Mouse (Mus musculus): ENCODE data around the gene Bcam.
A peak's percentile ranks its signal among the peaks of the same experiment; 100 is the strongest.

DNA sequence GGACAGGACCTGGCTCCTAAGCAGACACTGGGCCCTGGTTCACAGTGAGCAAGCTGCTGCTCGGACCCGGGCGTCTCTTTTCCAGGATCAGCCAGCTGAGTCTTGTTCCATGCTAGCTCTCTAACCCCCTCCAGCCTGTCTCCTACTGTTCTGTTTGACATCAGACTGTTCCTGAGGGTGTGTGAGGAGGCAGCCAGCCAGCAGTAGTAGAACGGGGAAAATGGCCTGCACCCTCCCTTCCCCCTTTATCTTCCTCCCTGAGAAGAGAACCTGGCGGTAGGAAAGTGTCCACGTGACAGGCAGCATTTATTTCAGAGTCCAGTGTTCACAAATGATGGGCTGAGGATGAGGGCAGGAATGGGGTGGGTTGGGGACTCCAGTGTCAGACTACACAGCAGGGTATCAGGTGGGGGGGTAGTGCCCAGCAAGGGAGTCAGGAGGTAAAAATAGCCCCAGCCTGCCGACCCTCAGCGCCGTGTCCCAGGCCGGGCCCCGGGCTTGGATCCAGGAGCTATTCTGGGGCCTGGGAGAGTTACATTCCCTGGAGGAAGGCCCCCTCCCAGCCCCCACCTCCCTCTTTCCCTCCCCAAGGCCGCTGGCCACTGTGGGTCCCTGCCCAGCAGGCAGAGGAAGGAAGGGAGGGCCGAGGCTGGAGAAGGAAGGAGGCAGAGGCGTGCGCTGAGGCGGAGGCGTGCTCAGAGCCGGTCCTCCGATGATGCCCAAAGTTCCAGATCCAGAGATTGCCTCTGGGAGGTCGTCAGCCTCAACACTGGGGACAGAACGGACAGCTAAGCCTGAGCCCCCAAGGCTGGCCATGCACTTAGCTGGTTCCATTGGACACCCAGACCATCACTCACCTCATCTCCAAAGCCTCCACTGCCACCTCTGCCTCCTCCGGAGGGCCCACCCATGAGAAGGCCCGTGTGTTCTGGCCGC lies 14.7 kb downstream of the Bcam start:
- no peak for TF ChIP-seq CTCF (IDR thresholded peaks at IDR 0.05; ENCODE audit: low read depth, low read length)
- 0 out of 2 replicates have a peak, but pooled peaks have one; percentile 11 for TF ChIP-seq POLR2A (IDR thresholded peaks at IDR 0.05; ENCODE audit: extremely low read depth, insufficient read depth, low read length)
